Mouse (Mus musculus) bone marrow, adult 2 months (tissue): ENCODE measurements around the gene Ces1b. TPM values are rescaled to one million over a fixed set of nuclear protein-coding genes. Genes with fewer than 3 reads are reported as not detected.

Source experiments
- H3K27ac ChIP-seq: fragments of 200-500 bp; 2 replicates; pipeline ENCODE4 v1.5.1; 2012; ENCODE audit warnings: low read depth, mild to moderate bottlenecking, control low read depth, inconsistent platforms, low read length; ENCODE audit not compliant: control insufficient read depth, poor library complexity, insufficient read depth
- H3K4me1 ChIP-seq: fragments of 200-500 bp; 2 replicates; pipeline ENCODE4 v1.6.1; 2011; ENCODE audit warnings: low read length; ENCODE audit not compliant: control insufficient read depth, insufficient read depth
- H3K4me3 ChIP-seq: fragments of 200-500 bp; replicated peaks from 2 replicates; pipeline ENCODE3; 2011; ENCODE audit warnings: mild to moderate bottlenecking, low read depth, low read length, control low read depth; ENCODE audit not compliant: control insufficient read depth
- CTCF ChIP-seq: fragments of 200-500 bp; IDR thresholded peaks from 2 replicates; pipeline ENCODE4 v1.5.1; 2011; ENCODE audit warnings: low read length, control low read depth; ENCODE audit not compliant: control insufficient read depth, insufficient read depth
- POLR2A ChIP-seq: fragments of 200-500 bp; IDR thresholded peaks from 2 replicates; pipeline ENCODE4 v1.6.1; 2011; ENCODE audit warnings: low read depth, mild to moderate bottlenecking, control low read depth, low read length, borderline replicate concordance; ENCODE audit not compliant: control insufficient read depth
- WGBS: fragments of 180-500 bp; shearing (Covaris S2); methylation state at CpG from one replicate; pipeline ENCODE4 v1.1.7; 2018; 5-methylcytosine and 5-hydroxymethylcytosine counted together
- polyA plus RNA-seq: library from polyadenylated mRNA; stranded (reverse); fragments of >200 nt; gene quantifications from 2 replicates; pipeline ENCODE4 v1.2.4, GENCODE M21; 2011; ENCODE audit warnings: low replicate concordance; ENCODE audit not compliant: missing spikeins, insufficient read depth, insufficient read length

The Ces1b gene
- polyA plus RNA-seq, 1 experiment: not detected

- H3K4me1 ChIP-seq: no peaks in the 10 kb centered on the region
- H3K4me3 ChIP-seq: no peak overlapping the region
- no peak overlapping the region for H3K27ac ChIP-seq
- WGBS: 9% methylated on average over 2 of the region's 2 CpGs
- TF ChIP-seq POLR2A: no peak
- TF ChIP-seq CTCF: no peak
Measured at GRCm38 (mm10) chr8:93030664-93031063, 49.2 kb downstream of the Ces1b start.

- Histone ChIP-seq H3K4me1 (no peaks in the 10 kb centered on the region), H3K27ac (no peak overlapping the region), H3K4me3 (no peak overlapping the region)
- 66% methylated on average over 5 of the region's 5 CpGs for WGBS
- no peak for TF ChIP-seq POLR2A
Measured at GRCm38 (mm10) chr8:93021738-93022137, 58.1 kb downstream of the Ces1b start.

- no peaks in the 10 kb centered on the region for H3K4me1 ChIP-seq
- no peak for TF ChIP-seq POLR2A
- no peak for TF ChIP-seq CTCF
- H3K4me3 ChIP-seq: no peak overlapping the region
- no peak overlapping the region for H3K27ac ChIP-seq
- WGBS: 11% methylated on average over 4 of the region's 4 CpGs
Measured at GRCm38 (mm10) chr8:93014300-93014699, 65.5 kb downstream of the Ces1b start.

GRCm38 (mm10) chr8:93012226-93012625 is 67.6 kb downstream of the Ces1b start:
- TF ChIP-seq CTCF: no peak
- no peak for TF ChIP-seq POLR2A
- Histone ChIP-seq H3K27ac (no peak overlapping the region), H3K4me1 (no peaks in the 10 kb centered on the region), H3K4me3 (no peak overlapping the region)
- 62% methylated on average over 6 of the region's 6 CpGs for WGBS

GRCm38 (mm10) chr8:93011439-93011838 is 68.4 kb downstream of the Ces1b start:
- Histone ChIP-seq H3K4me3 (no peak overlapping the region), H3K4me1 (no peaks in the 10 kb centered on the region), H3K27ac (no peak overlapping the region)
- TF ChIP-seq POLR2A (no peak), CTCF (peak; percentile 91)
- 7% methylated on average over 9 of the region's 9 CpGs for WGBS

- 17% methylated on average over 5 of the region's 5 CpGs for WGBS
Measured at GRCm38 (mm10) chr8:93010286-93010685, 69.5 kb downstream of the Ces1b start.

More at GRCm38 (mm10) chr8:93010286-93010685, 69.5 kb downstream of the Ces1b start:
- Histone ChIP-seq H3K4me1 (no peaks in the 10 kb centered on the region), H3K27ac (no peak overlapping the region), H3K4me3 (no peak overlapping the region)
- TF ChIP-seq POLR2A: no peak
- TF ChIP-seq CTCF: 0 out of 2 replicates have a peak, but pooled peaks have one; percentile 8

Other genes starting within 250 kb of the Ces1b start
- 8.1 and 14.8 TPM in 2 replicates for gene Lpcat2, start 224.7 kb downstream of the Ces1b start, polyA plus RNA-seq
- gene Capns2, start 178.6 kb downstream of the Ces1b start, polyA plus RNA-seq: 2.0 TPM in 1 of 2 replicates, not detected in the other
- not detected in 2 replicates for gene Slc6a2, start 119.9 kb downstream of the Ces1b start, polyA plus RNA-seq
- gene Ces1a, start 31.8 kb downstream of the Ces1b start, polyA plus RNA-seq: not detected in 2 replicates
- gene Ces1c, start 51.3 kb upstream of the Ces1b start, polyA plus RNA-seq: 1.8 and 8.6 TPM in 2 replicates
- gene Ces1d, start 117.8 kb upstream of the Ces1b start, polyA plus RNA-seq: 7.8 TPM in 1 of 2 replicates, not detected in the other
- gene Ces1e, start 149.6 kb upstream of the Ces1b start, polyA plus RNA-seq: 0.68 TPM in 1 of 2 replicates, not detected in the other
- gene Ces1f, start 199.7 kb upstream of the Ces1b start, polyA plus RNA-seq: 1.8 and 2.4 TPM in 2 replicates